Mouse (Mus musculus) thymus, postnatal 36 days (tissue): ENCODE data around the gene Gm20388.

Experiments
- DNase-seq, 2 experiments: peaks; one replicate each; pipeline ENCODE4 v3.0.0; 2022; ENCODE audit warnings: mixed read lengths in 2 of 2

Gm20388 gene

GRCm38 (mm10) chr8:122142428-122142827, 2231.8 kb downstream of the Gm20388 start:
- no peak for DNase-seq

- no peak for DNase-seq
Measured at GRCm38 (mm10) chr8:122143231-122143630, 2232.6 kb downstream of the Gm20388 start.

- DNase-seq, result no peak
Measured at GRCm38 (mm10) chr8:122144729-122145311, 2234.2 kb downstream of the Gm20388 start.

GRCm38 (mm10) chr8:122149045-122149444, 2238.4 kb downstream of the Gm20388 start:
- no peak for DNase-seq

- no peak for DNase-seq
Measured at GRCm38 (mm10) chr8:122149606-122150005, 2239.0 kb downstream of the Gm20388 start.

- DNase-seq, result no peak
Measured at GRCm38 (mm10) chr8:122151541-122151940, 2240.9 kb downstream of the Gm20388 start.

GRCm38 (mm10) chr8:122155082-122155643, 2244.5 kb downstream of the Gm20388 start:
- DNase-seq, result no peak

GRCm38 (mm10) chr8:122155964-122156363, 2245.3 kb downstream of the Gm20388 start:
- DNase-seq, result no peak

- no peak for DNase-seq
Measured at GRCm38 (mm10) chr8:122157689-122158088, 2247.0 kb downstream of the Gm20388 start.

GRCm38 (mm10) chr8:122160165-122160564, 2249.5 kb downstream of the Gm20388 start:
- DNase-seq, result no peak

GRCm38 (mm10) chr8:122162992-122163391, 2252.4 kb downstream of the Gm20388 start:
- DNase-seq, result peak; percentile 63 to 72

- DNase-seq, result no peak
Measured at GRCm38 (mm10) chr8:122167204-122167860, 2256.7 kb downstream of the Gm20388 start.

GRCm38 (mm10) chr8:122169446-122169845, 2258.8 kb downstream of the Gm20388 start:
- no peak for DNase-seq

GRCm38 (mm10) chr8:122171823-122172222, 2261.2 kb downstream of the Gm20388 start:
- no peak for DNase-seq

GRCm38 (mm10) chr8:122174133-122174930, 2263.7 kb downstream of the Gm20388 start:
- no peak for DNase-seq

GRCm38 (mm10) chr8:122178392-122178890, 2267.8 kb downstream of the Gm20388 start:
- no peak for DNase-seq

GRCm38 (mm10) chr8:122179354-122179753, 2268.7 kb downstream of the Gm20388 start:
- DNase-seq, result no peak

GRCm38 (mm10) chr8:122180116-122180515, 2269.5 kb downstream of the Gm20388 start:
- no peak for DNase-seq

- DNase-seq, result no peak
Measured at GRCm38 (mm10) chr8:122181414-122181813, 2270.8 kb downstream of the Gm20388 start.

GRCm38 (mm10) chr8:122181991-122182390, 2271.3 kb downstream of the Gm20388 start:
- DNase-seq, result no peak

- no peak for DNase-seq
Measured at GRCm38 (mm10) chr8:122186363-122186974, 2275.8 kb downstream of the Gm20388 start.

GRCm38 (mm10) chr8:122187271-122187670, 2276.6 kb downstream of the Gm20388 start:
- DNase-seq, result no peak
